Mouse (Mus musculus) macrophage (primary cell): ENCODE measurements around the gene Rflna. TPM values are rescaled to one million over a fixed set of nuclear protein-coding genes. Genes with fewer than 3 reads are reported as not detected.

Experiments
- H3K27ac ChIP-seq: fragments of 350-480 bp; formaldehyde crosslinking; 2 replicates; pipeline ENCODE4 v1.9.0; 2021
- H3K36me3 ChIP-seq: fragments of 350-480 bp; formaldehyde crosslinking; 2 replicates; pipeline ENCODE4 v1.9.0; 2021; ENCODE audit errors: inconsistent target
- H3K4me3 ChIP-seq: fragments of 350-480 bp; formaldehyde crosslinking; 2 replicates; pipeline ENCODE4 v1.9.0; 2021; ENCODE audit errors: inconsistent target
- H3K79me2 ChIP-seq: fragments of 350-480 bp; formaldehyde crosslinking; 2 replicates; pipeline ENCODE4 v1.9.0; 2021; ENCODE audit errors: inconsistent target
- WGBS: methylation state at CpG from one replicate; pipeline ENCODE4 v1.1.7; 2026; ENCODE audit warnings: inconsistent platforms; ENCODE audit not compliant: missing documents; 5-methylcytosine and 5-hydroxymethylcytosine counted together
- polyA plus RNA-seq: library from polyadenylated mRNA; stranded (reverse); fragments of 250-400 nt; gene quantifications from 3 replicates; pipeline ENCODE4 v1.2.4, GENCODE M21; 2018; ENCODE audit warnings: inconsistent platforms

Gene Rflna
- polyA plus RNA-seq, 1 experiment from 2014 or later = not detected

- Histone ChIP-seq H3K4me3 (no peak overlapping the region), H3K36me3 (peaks cover 56% of the 10 kb centered on the region), H3K79me2 (no peaks in the 10 kb centered on the region), H3K27ac (no peak overlapping the region)
- 96% methylated on average over 5 of the region's 5 CpGs for WGBS
These were observed 16.1 kb downstream of the Rflna start for GRCm38 (mm10) chr5:125019099-125019498.

GRCm38 (mm10) chr5:125021298-125021697 lies 18.3 kb downstream of the Rflna start:
- Histone ChIP-seq H3K36me3 (peaks cover 69% of the 10 kb centered on the region), H3K79me2 (no peaks in the 10 kb centered on the region), H3K27ac (no peak overlapping the region), H3K4me3 (no peak overlapping the region)
- 96% methylated on average over 10 of the region's 11 CpGs for WGBS

DNA sequence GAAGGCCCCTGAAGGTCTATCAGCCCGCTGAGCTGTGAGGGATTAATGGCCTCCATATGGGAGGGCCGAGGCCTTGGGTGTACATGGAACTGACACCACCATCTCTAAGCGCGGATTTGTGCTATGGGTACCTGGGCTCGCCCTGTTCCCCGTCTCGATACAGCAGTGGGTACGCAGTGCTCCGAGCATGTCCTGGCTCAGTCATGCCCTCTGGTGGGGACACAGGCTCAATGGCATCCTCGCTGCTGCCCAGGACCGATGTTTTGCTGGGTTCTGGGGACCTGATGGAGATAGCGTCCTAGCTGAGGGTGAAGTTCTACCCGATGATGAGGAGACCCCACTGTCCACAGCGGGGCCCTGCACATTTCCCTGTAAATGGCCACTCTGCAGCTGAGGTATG lies 21.0 kb downstream of the Rflna start:
- Histone ChIP-seq H3K79me2 (no peaks in the 10 kb centered on the region), H3K4me3 (no peak overlapping the region), H3K36me3 (peaks cover 65% of the 10 kb centered on the region), H3K27ac (no peak overlapping the region)
- 98% methylated on average over 11 of the region's 14 CpGs for WGBS

- 99% methylated on average over 9 of the region's 15 CpGs for WGBS
- Histone ChIP-seq H3K79me2 (no peaks in the 10 kb centered on the region), H3K36me3 (peaks cover 86% of the 10 kb centered on the region), H3K4me3 (no peak overlapping the region), H3K27ac (no peak overlapping the region)
These were observed 25.4 kb downstream of the Rflna start for GRCm38 (mm10) chr5:125028371-125028770.

DNA sequence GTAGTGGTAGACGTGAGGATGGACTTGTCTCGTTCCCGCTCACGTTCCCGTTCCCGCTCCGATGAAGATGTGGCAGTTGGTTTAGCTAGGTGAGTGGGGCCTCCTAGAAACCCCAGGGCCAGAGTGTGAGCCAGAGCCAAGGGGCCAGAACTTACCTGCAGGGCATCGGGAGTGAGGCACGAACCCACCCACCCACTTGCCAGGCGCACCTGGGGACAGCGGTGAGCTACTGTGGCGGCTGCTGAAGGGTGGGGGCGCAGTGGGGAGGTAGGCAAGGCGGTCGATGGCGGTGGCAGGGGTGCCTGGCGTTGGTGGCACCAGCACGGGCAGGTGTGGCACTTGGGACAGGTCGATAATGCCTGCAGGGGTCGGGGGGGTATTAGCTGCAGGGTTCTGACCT lies 25.9 kb downstream of the Rflna start:
- H3K4me3 ChIP-seq = no peak overlapping the region
- no peak overlapping the region for H3K27ac ChIP-seq
- H3K36me3 ChIP-seq = peaks cover 86% of the 10 kb centered on the region
- no peaks in the 10 kb centered on the region for H3K79me2 ChIP-seq
- 95% methylated on average over 18 of the region's 20 CpGs for WGBS

- Histone ChIP-seq H3K36me3 (peaks cover 96% of the 10 kb centered on the region), H3K79me2 (no peaks in the 10 kb centered on the region), H3K27ac (no peak overlapping the region), H3K4me3 (no peak overlapping the region)
- 97% methylated on average over 8 of the region's 8 CpGs for WGBS
These were observed 33.5 kb downstream of the Rflna start for GRCm38 (mm10) chr5:125036483-125036882.

- H3K36me3 ChIP-seq = peaks cover 86% of the 10 kb centered on the region
- H3K27ac ChIP-seq = no peak overlapping the region
- WGBS = 89% methylated on average over 8 of the region's 8 CpGs
- H3K4me3 ChIP-seq = no peak overlapping the region
- no peaks in the 10 kb centered on the region for H3K79me2 ChIP-seq
These were observed 36.5 kb downstream of the Rflna start for GRCm38 (mm10) chr5:125039377-125040027.

GRCm38 (mm10) chr5:125040128-125040584 lies 37.1 kb downstream of the Rflna start:
- WGBS = 78% methylated on average over 5 of the region's 5 CpGs
- H3K36me3 ChIP-seq = peaks cover 86% of the 10 kb centered on the region
- no peak overlapping the region for H3K4me3 ChIP-seq
- H3K27ac ChIP-seq = no peak overlapping the region
- no peaks in the 10 kb centered on the region for H3K79me2 ChIP-seq

- WGBS = 95% methylated on average over 9 of the region's 9 CpGs
- Histone ChIP-seq H3K79me2 (no peaks in the 10 kb centered on the region; the same call in 1 of the 2 replicates), H3K4me3 (no peak overlapping the region), H3K36me3 (peaks cover 81% of the 10 kb centered on the region), H3K27ac (no peak overlapping the region)
These were observed 38.6 kb downstream of the Rflna start for GRCm38 (mm10) chr5:125041578-125041977.

- no peak overlapping the region for H3K4me3 ChIP-seq
- H3K36me3 ChIP-seq = peaks cover 81% of the 10 kb centered on the region
These were observed 40.4 kb downstream of the Rflna start for GRCm38 (mm10) chr5:125043448-125043847.

DNA sequence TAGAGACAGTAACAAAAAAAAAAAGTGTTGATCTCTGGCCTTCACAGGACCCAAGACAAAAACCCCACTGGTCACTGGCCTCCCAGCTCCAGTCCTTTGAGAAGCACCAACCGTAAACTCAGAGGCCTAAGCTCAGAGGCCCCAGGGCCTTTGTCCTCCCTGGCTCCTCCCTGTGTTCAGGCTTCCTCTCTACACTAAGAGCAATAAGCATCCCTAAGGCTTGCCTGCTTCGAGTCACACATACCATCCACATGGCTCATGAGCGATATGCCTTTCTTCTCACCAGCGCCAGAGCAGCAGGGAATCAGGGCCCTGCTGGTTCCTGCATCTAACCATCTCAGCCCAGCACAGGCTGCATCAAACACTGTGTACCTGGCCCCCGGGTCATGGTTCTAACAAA lies 42.2 kb downstream of the Rflna start:
- WGBS = 98% methylated on average over 5 of the region's 5 CpGs
- Histone ChIP-seq H3K79me2 (no peaks in the 10 kb centered on the region; the same call in 1 of the 2 replicates), H3K36me3 (peaks cover 79% of the 10 kb centered on the region), H3K27ac (no peak overlapping the region), H3K4me3 (no peak overlapping the region)

More at GRCm38 (mm10) chr5:125043448-125043847, 40.4 kb downstream of the Rflna start:
- WGBS = 94% methylated on average over 6 of the region's 6 CpGs
- Histone ChIP-seq H3K27ac (no peak overlapping the region), H3K79me2 (no peaks in the 10 kb centered on the region; the same call in 1 of the 2 replicates)

GRCm38 (mm10) chr5:125046436-125046835 lies 43.4 kb downstream of the Rflna start:
- Histone ChIP-seq H3K36me3 (peaks cover 78% of the 10 kb centered on the region), H3K79me2 (peaks cover 10% of the 10 kb centered on the region; the same call in 1 of the 2 replicates), H3K4me3 (no peak overlapping the region), H3K27ac (no peak overlapping the region)
- WGBS = 90% methylated on average over 5 of the region's 5 CpGs

- H3K27ac ChIP-seq = no peak overlapping the region
- no peak overlapping the region for H3K4me3 ChIP-seq
- 90% methylated on average over 4 of the region's 4 CpGs for WGBS
- peaks cover 60% of the 10 kb centered on the region for H3K36me3 ChIP-seq
- H3K79me2 ChIP-seq = peaks cover 18% of the 10 kb centered on the region; the same call in 1 of the 2 replicates
These were observed 46.5 kb downstream of the Rflna start for GRCm38 (mm10) chr5:125049481-125049880.

- H3K36me3 ChIP-seq = peaks cover 37% of the 10 kb centered on the region
- H3K27ac ChIP-seq = peak overlapping the region; percentile 81
- H3K4me3 ChIP-seq = no peak overlapping the region
- H3K79me2 ChIP-seq = peaks cover 42% of the 10 kb centered on the region
- WGBS = 19% methylated on average over 9 of the region's 10 CpGs
These were observed 49.2 kb downstream of the Rflna start for GRCm38 (mm10) chr5:125052237-125052602.

DNA sequence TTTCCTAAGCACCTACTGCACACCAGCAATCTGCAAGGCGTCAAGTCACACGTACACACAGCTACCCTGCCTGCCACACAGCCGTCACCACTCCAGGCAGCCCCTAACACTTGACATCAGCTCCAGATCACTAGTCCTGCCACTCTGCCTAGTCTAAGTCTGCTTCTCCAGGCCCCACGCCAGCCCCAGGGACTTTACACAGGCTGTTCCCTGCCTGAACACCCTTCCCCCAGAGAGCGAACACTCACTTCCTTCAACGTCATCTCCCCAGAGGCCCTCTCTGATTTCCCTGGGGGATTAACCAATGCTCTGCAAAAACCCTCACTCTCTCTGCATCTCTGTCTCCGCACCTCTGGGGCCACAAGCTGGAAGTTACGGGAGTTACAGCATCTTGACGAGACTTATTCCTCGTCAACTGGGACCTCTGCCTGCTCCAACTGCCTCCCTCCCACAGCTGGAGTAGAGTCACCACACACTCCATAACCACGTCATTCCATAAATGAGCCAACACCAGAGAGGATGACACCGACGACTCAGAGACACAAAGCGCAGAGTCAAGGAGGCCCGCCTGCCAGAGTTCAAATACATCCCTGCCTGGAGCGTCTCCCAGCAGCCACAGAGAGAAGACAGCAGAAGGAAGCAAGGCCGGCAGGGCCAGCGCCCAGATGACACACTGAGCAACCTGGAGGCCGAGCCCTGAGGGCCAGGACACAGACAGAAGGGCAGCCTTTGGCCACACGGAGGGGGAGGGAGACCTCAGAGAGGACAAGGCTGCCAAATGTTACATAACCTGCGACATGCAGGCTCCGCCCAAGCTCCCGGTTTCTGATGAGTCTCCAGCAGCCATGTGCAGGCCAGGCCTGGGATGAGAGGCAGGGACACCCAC lies 49.8 kb downstream of the Rflna start:
- WGBS = 44% methylated on average over 23 of the region's 23 CpGs

More for the DNA sequence above, 49.8 kb downstream of the Rflna start:
- Histone ChIP-seq H3K79me2 (peaks cover 47% of the 10 kb centered on the region), H3K4me3 (no peak overlapping the region), H3K36me3 (peaks cover 31% of the 10 kb centered on the region), H3K27ac (peak overlapping the region; percentile 81)
